Mouse (Mus musculus) layer of hippocampus, adult 18-20 months (tissue): ENCODE results near the gene Mrpl23. TPM values are rescaled to one million over a fixed set of nuclear protein-coding genes. Genes with fewer than 3 reads are reported as not detected.

Experiments
- DNase-seq, 2 experiments: peaks; one replicate each; pipeline ENCODE4 v3.0.0; 2022; ENCODE audit warnings: low spot score in 2 of 2
- total RNA-seq, 2 experiments: library from RNA; stranded (reverse); gene quantifications; 2 replicates each; pipeline ENCODE4 v1.2.3; 2021

The Mrpl23 gene
- total RNA-seq, 2 experiments from 2014 or later = 6.8 to 8.4 TPM

DNA sequence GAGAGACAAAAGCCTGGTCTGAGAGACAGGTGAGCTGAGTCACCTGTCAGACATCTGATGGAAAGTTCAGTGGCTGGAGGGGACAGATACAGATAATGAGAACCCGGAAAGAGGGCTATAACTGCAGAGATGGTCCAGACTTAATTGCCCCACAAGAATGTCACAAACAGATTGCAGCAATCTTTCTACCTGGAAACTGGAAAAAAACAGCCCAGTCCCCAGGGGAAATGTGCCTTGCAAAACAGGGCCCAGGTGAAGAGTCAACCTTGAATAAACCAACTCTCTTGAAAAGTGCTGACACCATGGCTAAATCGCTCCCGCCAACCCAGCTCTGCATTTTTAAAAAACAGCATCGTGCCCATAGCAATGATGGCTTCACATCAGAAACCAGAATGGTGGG is 12.2 kb upstream of the Mrpl23 start:
- no peak for DNase-seq

DNA sequence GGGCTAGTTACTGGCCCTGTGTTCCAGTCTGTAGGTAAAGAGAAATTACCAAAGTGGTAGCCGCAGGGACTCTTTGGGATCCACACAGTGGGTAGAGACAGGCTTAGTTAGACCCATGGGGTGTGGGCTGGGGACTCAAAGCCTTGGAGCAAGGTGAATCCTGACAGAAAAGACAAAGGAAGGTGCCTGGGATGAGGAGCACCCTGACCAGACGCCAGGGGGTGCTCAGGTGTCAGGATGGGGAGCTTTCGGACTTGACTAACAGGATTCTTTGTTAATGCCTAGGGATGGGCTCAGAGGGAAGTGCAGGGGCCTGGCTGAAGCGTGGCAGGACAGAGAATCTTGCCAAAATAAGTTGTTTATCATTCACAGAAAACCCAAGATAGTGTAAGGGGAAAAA is 10.1 kb upstream of the Mrpl23 start:
- no peak for DNase-seq

- DNase-seq = no peak
Measured at GRCm38 (mm10) chr7:142523200-142523990, 9.1 kb upstream of the Mrpl23 start.

DNA sequence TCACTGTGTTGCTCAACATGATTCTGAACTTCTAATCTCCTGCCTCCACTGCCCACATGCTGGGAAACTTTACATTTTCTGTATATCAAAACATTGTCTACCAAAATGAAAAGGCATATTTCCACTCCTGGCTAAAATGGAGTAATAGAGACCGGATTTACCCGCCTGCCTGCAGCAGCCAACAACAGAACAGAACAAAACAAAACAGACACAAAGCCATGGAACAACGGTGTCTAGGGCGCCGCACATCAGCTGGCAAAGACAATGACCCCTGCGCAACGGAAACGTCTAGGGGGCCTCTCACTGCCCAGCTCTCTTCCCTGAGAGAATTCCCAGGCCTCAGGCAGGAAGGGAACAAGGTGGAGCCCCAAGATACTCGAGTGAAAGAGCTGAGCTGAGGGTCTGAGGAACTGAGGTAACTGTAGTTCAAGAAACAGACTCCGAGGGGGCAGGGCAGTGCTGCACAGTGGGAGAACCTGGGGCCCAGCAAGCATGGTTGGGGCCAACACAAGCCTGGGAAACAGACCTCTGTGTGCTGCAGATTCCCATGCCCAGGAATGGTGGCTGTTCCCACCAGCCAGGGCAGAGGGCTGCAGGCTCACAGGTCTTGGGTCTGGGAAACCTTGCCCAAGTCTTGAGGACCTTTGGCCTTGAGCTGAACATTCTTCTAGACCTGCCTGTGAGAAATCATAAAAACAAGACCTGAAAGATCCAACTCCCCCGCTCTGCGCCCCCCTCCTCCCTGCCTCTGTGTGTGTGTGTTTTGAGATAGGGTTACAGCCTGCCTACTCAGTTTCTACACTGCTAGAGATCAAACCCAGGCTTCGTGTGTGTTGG is 6.9 kb upstream of the Mrpl23 start:
- DNase-seq = no peak

DNA sequence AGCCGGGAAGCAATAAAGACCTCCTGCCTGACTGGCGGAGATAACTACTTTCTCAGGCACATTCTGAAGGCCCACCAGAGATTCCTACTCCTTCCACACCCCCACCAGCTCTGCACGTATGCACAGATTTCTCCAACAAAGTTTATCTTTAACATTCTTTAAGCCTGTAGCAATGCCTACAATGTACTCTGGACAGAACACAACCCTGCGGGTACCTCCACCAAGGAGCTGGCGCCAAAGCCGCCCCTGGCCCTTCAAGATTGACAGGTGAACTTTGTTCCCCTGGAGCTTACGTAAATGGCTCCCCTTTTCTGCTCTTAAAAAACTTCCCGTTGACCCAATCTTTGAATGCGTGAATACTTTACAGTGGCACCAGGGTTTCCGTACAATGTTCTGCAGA is 3.1 kb upstream of the Mrpl23 start:
- DNase-seq = no peak

GRCm38 (mm10) chr7:142531973-142532521 is 439 bp upstream of the Mrpl23 start:
- no peak for DNase-seq

- peak; percentile 75 to 85 for DNase-seq
Measured at GRCm38 (mm10) chr7:142533059-142533855, 771 bp downstream of the Mrpl23 start.

GRCm38 (mm10) chr7:142535116-142535515 is 2.6 kb downstream of the Mrpl23 start:
- DNase-seq = no peak

DNA sequence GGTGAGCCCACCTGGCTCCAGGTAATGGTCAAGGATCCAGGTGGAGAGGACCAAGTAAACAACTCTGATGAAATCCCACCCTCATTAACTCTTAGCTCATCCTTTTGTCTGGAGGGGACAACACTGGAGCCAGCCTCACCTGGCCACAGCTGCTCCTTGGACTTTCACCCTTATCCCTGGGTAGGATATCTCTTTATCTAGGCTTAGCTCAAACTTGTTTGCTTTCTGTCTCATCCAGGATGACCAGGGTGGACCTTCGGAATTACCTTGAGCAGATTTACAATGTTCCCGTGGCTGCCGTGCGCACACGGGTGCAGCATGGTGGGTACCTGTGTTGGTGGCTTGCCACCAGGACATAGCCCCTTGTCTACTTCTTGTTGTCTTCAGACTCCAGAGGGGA is 3.3 kb downstream of the Mrpl23 start:
- no peak for DNase-seq

DNA sequence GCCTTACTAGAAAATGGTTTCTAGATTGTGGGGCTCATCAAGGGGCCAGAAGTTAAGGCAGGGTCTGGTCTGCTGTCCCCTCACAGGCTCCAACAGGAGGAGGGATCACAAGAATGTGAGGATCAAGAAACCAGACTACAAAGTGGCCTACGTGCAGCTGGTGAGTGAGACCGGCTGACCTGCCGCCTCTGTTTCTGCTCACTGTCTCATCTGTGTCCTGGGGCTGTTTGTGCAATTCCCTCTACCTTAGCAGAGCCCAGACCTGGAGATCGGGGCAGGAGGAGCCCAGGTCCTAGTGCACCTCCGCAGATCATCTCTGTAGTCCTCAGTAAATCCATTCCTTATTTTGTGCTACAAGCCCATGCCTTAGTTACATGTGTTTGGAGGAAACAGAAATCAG is 4.7 kb downstream of the Mrpl23 start:
- DNase-seq = no peak

DNA sequence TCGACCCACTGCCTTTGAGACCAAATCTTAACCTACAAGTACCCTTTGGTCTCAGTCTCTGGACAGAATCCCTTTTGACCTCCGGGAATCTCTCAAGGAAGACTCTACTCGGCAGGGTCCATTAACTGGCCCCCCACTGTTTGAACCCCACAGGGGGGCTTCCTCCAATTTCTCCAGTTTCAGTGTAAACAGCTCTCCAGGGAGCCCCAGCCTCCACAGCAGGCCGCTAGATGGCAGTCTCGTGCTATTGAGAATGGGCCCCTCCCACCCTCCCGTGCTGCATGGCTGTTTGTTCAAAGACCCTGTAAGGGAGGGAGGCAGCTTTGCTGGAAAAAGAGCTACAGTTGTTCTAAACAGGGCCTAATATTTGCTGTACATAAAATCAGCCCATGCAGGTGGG is 5.4 kb downstream of the Mrpl23 start:
- peak in 1 of 2 experiments; percentile 61 for DNase-seq

GRCm38 (mm10) chr7:142538291-142538690 is 5.8 kb downstream of the Mrpl23 start:
- no peak for DNase-seq

- no peak for DNase-seq
Measured at GRCm38 (mm10) chr7:142538766-142539165, 6.3 kb downstream of the Mrpl23 start.

DNA sequence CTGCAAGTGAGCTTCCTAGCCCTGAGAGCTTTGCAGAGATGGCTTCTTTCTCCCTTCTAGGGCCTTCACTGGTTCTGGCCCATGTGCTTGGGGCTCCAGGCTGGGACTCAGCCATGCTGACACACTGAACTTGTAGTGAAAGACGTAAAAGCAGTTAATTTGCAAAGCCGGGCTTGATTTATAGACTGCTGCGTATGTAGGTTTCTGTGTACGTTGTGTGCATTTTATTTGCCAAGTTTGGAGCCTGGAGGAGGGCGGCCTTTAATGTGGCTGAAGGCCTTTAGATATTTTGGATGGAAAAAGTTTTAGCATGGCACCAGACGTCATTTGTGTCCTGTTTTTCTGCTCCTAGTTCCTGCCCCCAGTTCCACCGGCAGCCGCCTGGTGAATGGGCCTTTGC is 7.3 kb downstream of the Mrpl23 start:
- DNase-seq = no peak

GRCm38 (mm10) chr7:142542771-142543303 is 10.4 kb downstream of the Mrpl23 start:
- no peak for DNase-seq

GRCm38 (mm10) chr7:142545967-142546366 is 13.5 kb downstream of the Mrpl23 start:
- DNase-seq = no peak

GRCm38 (mm10) chr7:142547874-142548273 is 15.4 kb downstream of the Mrpl23 start:
- no peak for DNase-seq

DNA sequence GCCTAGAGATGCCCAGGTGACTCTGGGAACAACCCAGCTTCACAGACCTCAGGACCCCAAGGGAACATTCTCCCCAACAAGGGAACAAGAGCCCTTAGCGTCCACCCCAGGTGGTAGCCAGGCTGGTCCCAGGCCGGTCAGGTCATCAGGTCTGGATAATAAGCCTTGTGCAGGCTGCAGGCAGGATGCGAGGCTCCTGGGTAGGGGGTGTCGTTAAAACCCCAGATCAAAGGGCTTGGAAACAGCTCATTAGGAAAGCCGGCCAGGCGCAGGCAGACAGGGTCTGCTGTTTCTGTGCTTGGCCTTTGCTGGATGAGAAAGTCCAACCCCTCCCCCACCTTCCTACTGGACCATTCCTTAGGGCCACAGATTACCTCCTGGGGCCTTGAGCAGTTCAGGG is 16.2 kb downstream of the Mrpl23 start:
- DNase-seq = no peak

DNA sequence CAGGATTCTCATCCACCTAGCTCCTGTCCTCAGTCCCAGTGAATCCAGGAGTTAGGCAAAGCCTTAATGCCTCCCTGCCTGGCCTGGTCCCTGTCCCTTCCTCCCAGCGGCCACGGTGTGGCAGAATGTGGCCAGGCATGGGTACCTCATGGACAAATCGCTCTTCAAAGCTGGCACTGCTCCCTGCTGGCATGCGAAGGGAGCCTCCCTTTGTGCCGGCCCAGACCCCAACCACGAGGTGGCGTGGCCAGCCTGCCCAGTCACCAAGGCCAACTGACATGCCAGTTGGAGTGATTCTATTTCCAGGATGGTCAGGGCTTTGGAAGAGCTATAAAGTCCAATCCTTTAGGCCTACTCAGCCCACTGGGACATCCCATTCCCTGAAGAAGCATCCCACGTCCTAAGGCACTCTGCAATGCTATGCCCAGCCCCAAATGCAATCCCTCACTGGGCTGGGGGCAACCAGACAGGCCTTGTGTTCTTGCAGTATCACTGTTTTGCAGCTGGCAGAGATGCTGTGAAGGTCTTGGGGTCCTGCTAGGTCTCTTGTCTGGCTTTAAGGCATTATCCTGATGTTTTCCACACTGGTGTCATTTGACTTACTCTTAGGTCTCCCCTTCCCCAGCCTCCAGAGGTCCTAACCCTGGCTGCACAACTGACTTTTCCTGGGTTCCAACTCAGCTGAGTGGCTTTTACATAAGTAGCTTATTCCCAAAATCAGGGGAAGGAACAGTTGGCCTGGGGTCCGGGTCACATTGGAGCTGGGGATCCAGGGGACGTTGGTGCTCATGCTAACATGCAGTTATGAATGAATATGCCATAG is 17.7 kb downstream of the Mrpl23 start:
- DNase-seq = no peak

GRCm38 (mm10) chr7:142550935-142551373 is 18.5 kb downstream of the Mrpl23 start:
- DNase-seq = no peak
